Mouse (Mus musculus) CH12.LX (cell line): ENCODE results near the gene Sox9. TPM values are rescaled to one million over a fixed set of nuclear protein-coding genes. Genes with fewer than 3 reads are reported as not detected.

ENCODE experiments used
- DNase-seq: peaks from one replicate; pipeline ENCODE4 v3.0.0-alpha.2; 2013; ENCODE audit errors: extremely low read depth
- H3K27ac ChIP-seq: 2 replicates; pipeline ENCODE4 v1.5.1; 2012; ENCODE audit warnings: low read depth, mild to moderate bottlenecking, control low read depth, moderate library complexity; ENCODE audit not compliant: insufficient read depth
- H3K27me3 ChIP-seq: replicated peaks from 2 replicates; pipeline ENCODE3; 2012; ENCODE audit warnings: inconsistent platforms
- H3K36me3 ChIP-seq, 2 experiments: replicated peaks in 1 of 2; 2 replicates each; pipeline versions ENCODE3 to v1.6.1; 2012; ENCODE audit warnings: inconsistent platforms in 1 of 2, low read length in 1 of 2, mild to moderate bottlenecking in 1 of 2, mixed read lengths in 1 of 2, moderate library complexity in 1 of 2; ENCODE audit not compliant: control insufficient read depth in 1 of 2, insufficient read depth in 1 of 2
- H3K4me1 ChIP-seq, 2 experiments: 2 replicates each; pipeline ENCODE4 v1.6.1; 2012; ENCODE audit warnings: inconsistent platforms in 1 of 2, moderate library complexity in 1 of 2; ENCODE audit not compliant: insufficient read depth in 2 of 2, control insufficient read depth in 1 of 2
- H3K4me2 ChIP-seq: 2 replicates; pipeline ENCODE4 v1.6.1; 2012; ENCODE audit warnings: low read depth, mild to moderate bottlenecking, control low read depth; ENCODE audit not compliant: poor library complexity, insufficient read depth, severe bottlenecking
- H3K4me3 ChIP-seq, 3 experiments: fragments of 150-350 bp in 1 of 3; sonication (generic) in 1 of 3; replicated peaks in 1 of 3; 2 replicates each; pipeline versions ENCODE3 to v1.5.1; 2011 to 2012; ENCODE audit warnings: low read depth in 2 of 3, low read length in 2 of 3, mild to moderate bottlenecking in 2 of 3, moderate library complexity in 2 of 3, control low read depth in 1 of 3, improper control_type of control experiment in 1 of 3, inconsistent platforms in 1 of 3, mixed read lengths in 1 of 3; ENCODE audit not compliant: poor library complexity in 1 of 3
- H3K79me2 ChIP-seq: replicated peaks from 2 replicates; pipeline ENCODE4 v1.6.1; 2012; ENCODE audit warnings: mild to moderate bottlenecking, moderate library complexity; ENCODE audit not compliant: control insufficient read depth, poor library complexity, insufficient read depth, severe bottlenecking; ENCODE audit errors: extremely low read depth
- H3K9ac ChIP-seq: 2 replicates; pipeline ENCODE4 v1.6.1; 2012; ENCODE audit warnings: low read depth, mild to moderate bottlenecking, control low read depth, moderate library complexity; ENCODE audit not compliant: insufficient read depth
- H3K9me3 ChIP-seq: replicated peaks from 2 replicates; pipeline ENCODE3; 2012; ENCODE audit warnings: low read length, inconsistent platforms, mixed read lengths
- CHD1 ChIP-seq: IDR thresholded peaks from 2 replicates; pipeline ENCODE4 v1.6.1; 2012; ENCODE audit warnings: low read depth, low read length, improper control_type of control experiment, inconsistent platforms
- CTCF ChIP-seq, 2 experiments: IDR thresholded peaks in 1 of 2; conservative IDR thresholded peaks in 1 of 2; 2 replicates each; pipeline ENCODE4 v1.5.1; 2011 to 2012; ENCODE audit warnings: low read depth in 2 of 2, low read length in 2 of 2, improper control_type of control experiment in 1 of 2, inconsistent platforms in 1 of 2, mild to moderate bottlenecking in 1 of 2, moderate library complexity in 1 of 2
- EP300 ChIP-seq: IDR thresholded peaks from 2 replicates; pipeline ENCODE4 v1.6.1; 2011; ENCODE audit warnings: low read length, improper control_type of control experiment
- HCFC1 ChIP-seq: IDR thresholded peaks from 2 replicates; pipeline ENCODE4 v1.6.1; 2012; ENCODE audit warnings: low read depth, mild to moderate bottlenecking, inconsistent platforms, low read length, improper control_type of control experiment
- IRF4 ChIP-seq: IDR thresholded peaks from 2 replicates; pipeline ENCODE4 v1.6.1; 2014; ENCODE audit warnings: low read depth, mild to moderate bottlenecking, inconsistent platforms, low read length, improper control_type of control experiment
- JUN ChIP-seq: IDR thresholded peaks from 2 replicates; pipeline ENCODE4 v1.6.1; 2011; ENCODE audit warnings: low read depth, mild to moderate bottlenecking, low read length, improper control_type of control experiment, moderate library complexity; ENCODE audit not compliant: insufficient read depth
- MAX ChIP-seq: IDR thresholded peaks from 2 replicates; pipeline ENCODE4 v1.6.1; 2011; ENCODE audit warnings: low read length, improper control_type of control experiment
- MEF2A ChIP-seq: IDR thresholded peaks from 2 replicates; pipeline ENCODE4 v1.6.1; 2014; ENCODE audit warnings: low read depth, mild to moderate bottlenecking, inconsistent platforms, low read length, improper control_type of control experiment, borderline replicate concordance
- MYC ChIP-seq: IDR thresholded peaks from 2 replicates; pipeline ENCODE4 v1.6.1; 2011; ENCODE audit warnings: low read depth, mild to moderate bottlenecking, improper control_type of control experiment, low read length
- NELFE ChIP-seq: IDR thresholded peaks from 2 replicates; pipeline ENCODE4 v1.6.1; 2011; ENCODE audit warnings: low read depth, low read length, improper control_type of control experiment
- PAX5 ChIP-seq: IDR thresholded peaks from 2 replicates; pipeline ENCODE4 v1.6.1; 2012; ENCODE audit warnings: low read length, inconsistent platforms, mixed read lengths
- POLR2A ChIP-seq: IDR thresholded peaks from 2 replicates; pipeline ENCODE4 v1.6.1; 2011; ENCODE audit warnings: low read depth, mild to moderate bottlenecking, improper control_type of control experiment, low read length
- POLR2AphosphoS2 ChIP-seq: IDR thresholded peaks from 2 replicates; pipeline ENCODE4 v1.6.1; 2011; ENCODE audit warnings: low read depth, low read length, improper control_type of control experiment
- RAD21 ChIP-seq: IDR thresholded peaks from 2 replicates; pipeline ENCODE4 v1.6.1; 2011; ENCODE audit warnings: low read depth, mild to moderate bottlenecking, low read length, improper control_type of control experiment, moderate library complexity
- SMC3 ChIP-seq: IDR thresholded peaks from 2 replicates; pipeline ENCODE4 v1.6.1; 2011; ENCODE audit warnings: low read depth, low read length, improper control_type of control experiment
- ZKSCAN1 ChIP-seq: IDR thresholded peaks from 2 replicates; pipeline ENCODE4 v1.6.1; 2012; ENCODE audit warnings: low read depth, inconsistent platforms, low read length, improper control_type of control experiment, borderline replicate concordance
- dilution Hi-C: fragments of 300-500 bp; cut with MboI; formaldehyde crosslinking; loops from 2 replicates; pipeline ENCODE4 v1.14.3; 2020; ENCODE audit warnings: low sequenced_read_pairs; ENCODE audit not compliant: extremely low pct_unique_long_range_greater_than_20kb, extremely low pct_ligation_motif_present
- in situ Hi-C: fragments of 300-500 bp; cut with MboI; formaldehyde crosslinking; loops from 3 replicates; pipeline ENCODE4 v1.14.3; 2019; ENCODE audit warnings: low sequenced_read_pairs, low pct_ligation_motif_present, low pct_unique_long_range_greater_than_20kb, mixed read lengths
- polyA plus RNA-seq: library from polyadenylated mRNA; unstranded; fragments of >175 nt; gene quantifications from 2 replicates; pipeline ENCODE4 v1.2.1, GENCODE M21; 2012; ENCODE audit warnings: low read depth; ENCODE audit not compliant: insufficient read length
- total RNA-seq, 2 experiments: library from RNA; depleted of rRNA; stranded (reverse); fragments of 300-350 nt in 1 of 2; fragments of >200 nt in 1 of 2; gene quantifications; 2 replicates each; pipeline ENCODE4 v1.2.3; 2012 to 2014

The Sox9 gene
- total and polyA plus RNA-seq, 3 experiments: not detected

GRCm38 (mm10) chr11:112780394-112780920, 1.6 kb upstream of the Sox9 start:
- in situ Hi-C loops: no loop called here
- no peak for DNase-seq
- H3K4me3 ChIP-seq: no peak overlapping the region
- no peak for TF ChIP-seq JUN
- no peak for TF ChIP-seq CTCF (conservative IDR thresholded peaks at IDR 0.05 in 1 of 2, IDR thresholded peaks at IDR 0.05 in 1 of 2; ENCODE audit: low read depth in 2 of 2, low read length in 2 of 2)
- no peak for TF ChIP-seq MAX
- TF ChIP-seq PAX5: no peak
- H3K27me3 ChIP-seq: no peaks in the 10 kb centered on the region
- H3K4me1 ChIP-seq: no peaks in the 10 kb centered on the region
- no peak overlapping the region for H3K9ac ChIP-seq
- dilution Hi-C loops: no loop called here
- H3K27ac ChIP-seq: no peak overlapping the region
- H3K36me3 ChIP-seq: no peaks in the 10 kb centered on the region
- no peaks in the 10 kb centered on the region for H3K79me2 ChIP-seq
- peaks cover 73% of the 10 kb centered on the region for H3K9me3 ChIP-seq
- H3K4me2 ChIP-seq: no peak overlapping the region

- Histone ChIP-seq H3K36me3 (no peaks in the 10 kb centered on the region), H3K4me1 (no peaks in the 10 kb centered on the region), H3K79me2 (no peaks in the 10 kb centered on the region), H3K4me3 (no peak overlapping the region), H3K9me3 (peaks cover 67% of the 10 kb centered on the region), H3K9ac (no peak overlapping the region), H3K4me2 (no peak overlapping the region), H3K27ac (no peak overlapping the region), H3K27me3 (no peaks in the 10 kb centered on the region)
- TF ChIP-seq IRF4 (no peak), MYC (no peak), CHD1 (no peak), NELFE (no peak), POLR2A (no peak), RAD21 (no peak)
- DNase-seq: no peak
- in situ Hi-C loops: no loop called here
- dilution Hi-C loops: no loop called here
These were observed 751 bp upstream of the Sox9 start for GRCm38 (mm10) chr11:112781035-112781911.

GRCm38 (mm10) chr11:112782357-112783121, 515 bp downstream of the Sox9 start:
- Histone ChIP-seq H3K4me2 (no peak overlapping the region), H3K27ac (no peak overlapping the region), H3K79me2 (no peaks in the 10 kb centered on the region), H3K9ac (no peak overlapping the region), H3K9me3 (peaks cover 58% of the 10 kb centered on the region), H3K36me3 (no peaks in the 10 kb centered on the region), H3K27me3 (no peaks in the 10 kb centered on the region), H3K4me1 (no peaks in the 10 kb centered on the region), H3K4me3 (no peak overlapping the region)
- DNase-seq: no peak
- TF ChIP-seq MYC (no peak), ZKSCAN1 (no peak), POLR2AphosphoS2 (no peak), MEF2A (no peak), HCFC1 (no peak), EP300 (no peak), SMC3 (no peak), POLR2A (no peak)
- in situ Hi-C loops: no loop called here
- dilution Hi-C loops: no loop called here
